Mouse (Mus musculus) C2C12 (cell line): ENCODE measurements at regions not wholly inside any gene's neighbourhood (a gene's known extent, or its start where the extent isn't known, plus 50 kb on each side); places are given as distances from the start of the nearest gene placed in this dataset.

ENCODE experiments used
- CEBPB ChIP-seq: IDR thresholded peaks from one replicate; pipeline ENCODE4 v1.6.1; 2011; ENCODE audit warnings: low read depth, mild to moderate bottlenecking, control low read depth, moderate library complexity
- CTCF ChIP-seq: IDR thresholded peaks from one replicate; pipeline ENCODE4 v1.5.1; 2011; ENCODE audit not compliant: control insufficient read depth, insufficient read depth, insufficient read length
- FOSL1 ChIP-seq: IDR thresholded peaks from one replicate; pipeline ENCODE4 v1.8.0; 2011; ENCODE audit warnings: mild to moderate bottlenecking, low read length; ENCODE audit not compliant: poor library complexity, insufficient read depth, severe bottlenecking
- MAX ChIP-seq: IDR thresholded peaks from one replicate; pipeline ENCODE4 v1.6.1; 2011; ENCODE audit warnings: mild to moderate bottlenecking, control low read depth
- MYOD1 ChIP-seq: IDR thresholded peaks from one replicate; pipeline ENCODE4 v1.6.1; 2011; ENCODE audit warnings: low read depth; ENCODE audit not compliant: control insufficient read depth, insufficient read length
- MYOG ChIP-seq: IDR thresholded peaks from one replicate; pipeline ENCODE4 v1.6.1; 2011; ENCODE audit not compliant: control insufficient read depth, insufficient read length; ENCODE audit errors: extremely low read depth
- USF1 ChIP-seq: IDR thresholded peaks from one replicate; pipeline ENCODE4 v1.6.1; 2011; ENCODE audit warnings: low read depth, mild to moderate bottlenecking, control low read depth, moderate library complexity

GRCm38 (mm10) chr11:8344938-8345337 is 319.4 kb downstream of the Tns3 start:
- TF ChIP-seq CTCF (no peak), MAX (no peak), USF1 (no peak), CEBPB (no peak), MYOD1 (no peak), MYOG (no peak), FOSL1 (no peak)
